Mouse (Mus musculus): ENCODE measurements around the gene Igbp1b.

The Igbp1b gene

GRCm38 (mm10) chr6:138658516-138658915 lies at the start of gene Igbp1b:
Gene Igbp1b (minus strand): TSS chr6:138658544.
- no peak for DNase-seq (ENCODE audit: low read depth, low spot score)

- no peak for DNase-seq (ENCODE audit: low read depth, low spot score)
Measured at GRCm38 (mm10) chr6:138682959-138683358, 24.6 kb upstream of the Igbp1b start.

GRCm38 (mm10) chr6:138672704-138673141 lies 14.4 kb upstream of the Igbp1b start:
- peak; percentile 10 for DNase-seq (ENCODE audit: low read depth, low spot score)

GRCm38 (mm10) chr6:138665416-138665815 lies 7.1 kb upstream of the Igbp1b start:
- DNase-seq (ENCODE audit: low read depth, low spot score) = no peak

GRCm38 (mm10) chr6:138645604-138646003 lies 12.7 kb downstream of the Igbp1b start:
- no peak for DNase-seq (ENCODE audit: low read depth, low spot score)

GRCm38 (mm10) chr6:138639351-138639750 lies 19.0 kb downstream of the Igbp1b start:
- no peak for DNase-seq (ENCODE audit: low read depth, low spot score)

GRCm38 (mm10) chr6:138620786-138621185 lies 37.6 kb downstream of the Igbp1b start:
- DNase-seq (ENCODE audit: low read depth, low spot score) = no peak

- no peak for DNase-seq (ENCODE audit: low read depth, low spot score)
Measured at GRCm38 (mm10) chr6:138618396-138618795, 39.9 kb downstream of the Igbp1b start.

Data from mesoderm, embryonic 11.5 days (tissue).